Mouse (Mus musculus): Measurements from ENCODE around the gene Pex14.

DNA sequence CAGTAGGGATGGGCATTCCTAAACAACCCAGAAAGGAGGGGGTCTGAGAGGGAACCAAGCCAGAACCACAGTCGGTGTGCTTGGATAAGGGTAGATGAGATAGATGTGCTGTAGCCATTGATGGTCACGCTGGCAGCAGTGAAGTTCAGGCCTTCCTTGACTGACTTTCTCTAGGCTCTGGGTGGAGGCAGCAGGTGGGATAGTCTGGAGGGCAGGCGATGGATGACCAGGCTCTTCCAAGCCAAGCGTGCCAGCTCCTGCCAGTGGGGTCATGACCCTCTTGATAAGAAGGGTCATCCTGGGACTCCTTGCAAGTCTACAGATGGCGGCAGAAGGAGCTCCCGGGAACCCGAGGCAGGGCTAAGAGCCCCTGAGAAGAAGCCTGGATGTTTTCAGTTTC, 187.5 kb downstream of the Pex14 start:
- TF ChIP-seq CTCF (IDR thresholded peaks at IDR 0.05; ENCODE audit: control insufficient read depth, insufficient read depth, low read length) (no peak), POLR2A (IDR thresholded peaks at IDR 0.05; ENCODE audit: borderline replicate concordance, control insufficient read depth, low read depth, low read length) (no peak)

All from bone marrow, adult 2 months (tissue).